Mouse (Mus musculus): Measurements from ENCODE around the gene Klhl8. TPM values are rescaled to one million over a fixed set of nuclear protein-coding genes. Genes with fewer than 3 reads are reported as not detected.

The Klhl8 gene
- total RNA-seq, 2 experiments from 2014 or later, result 36.7 to 40.9 TPM

- DNase-seq (ENCODE audit: low spot score in 2 of 2), result peak in 1 of 2 experiments; percentile 42
- intact Hi-C loops (cut with DNase I), result loop anchor here (2.0 to 5.0 kb wide), 2 partner anchors 58 to 72 kb away; partner anchors contain the start of gene Klhl8
These were observed 56.3 kb downstream of the Klhl8 start for GRCm38 (mm10) chr5:103854807-103855194.

DNA sequence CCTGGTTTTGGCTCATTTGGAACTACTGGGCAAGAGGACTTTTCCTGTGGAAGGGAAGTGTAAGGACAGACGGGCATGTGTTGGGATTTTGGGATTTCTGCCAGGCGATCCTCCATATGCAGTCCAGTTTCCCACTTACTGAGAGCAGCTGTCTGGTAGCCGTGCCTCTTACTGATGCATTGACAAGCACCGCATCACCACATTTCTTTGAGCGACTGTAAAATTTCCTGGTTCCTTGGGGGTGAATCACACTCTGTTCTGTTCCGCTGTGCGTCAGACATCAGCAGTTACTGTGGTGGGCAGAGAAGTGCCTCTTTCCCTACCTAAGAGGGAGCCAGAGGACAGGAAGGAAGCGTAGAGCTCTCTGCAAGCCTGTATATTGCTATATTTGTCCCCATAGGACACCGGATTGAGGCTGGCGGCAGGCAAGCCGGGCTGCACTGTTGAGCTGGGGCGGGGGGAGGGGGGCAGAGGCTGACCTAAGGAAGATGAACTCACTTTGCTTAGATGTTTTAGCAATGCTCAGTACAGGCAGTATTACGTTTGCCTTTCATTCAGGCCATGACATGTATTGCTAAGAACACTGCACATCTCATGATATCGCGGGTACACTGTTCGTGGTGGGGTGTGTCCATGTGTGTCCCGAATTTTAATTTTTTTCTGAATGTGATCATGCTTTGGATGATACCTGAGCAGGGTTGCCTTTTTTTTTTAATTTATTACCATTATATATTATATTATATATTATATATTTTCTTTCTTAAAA lies 56.8 kb downstream of the Klhl8 start:
- intact Hi-C loops (cut with DNase I), result loop anchor here (2.0 kb wide), 1 partner anchor 73 kb away; no protein-coding TSS in a partner anchor
- DNase-seq (ENCODE audit: low spot score in 2 of 2), result peak; percentile 70 to 74

- DNase-seq (ENCODE audit: low spot score in 2 of 2), result no peak
- intact Hi-C loops (cut with DNase I), result no loop called here
These were observed 58.1 kb downstream of the Klhl8 start for GRCm38 (mm10) chr5:103852756-103853549.

DNA sequence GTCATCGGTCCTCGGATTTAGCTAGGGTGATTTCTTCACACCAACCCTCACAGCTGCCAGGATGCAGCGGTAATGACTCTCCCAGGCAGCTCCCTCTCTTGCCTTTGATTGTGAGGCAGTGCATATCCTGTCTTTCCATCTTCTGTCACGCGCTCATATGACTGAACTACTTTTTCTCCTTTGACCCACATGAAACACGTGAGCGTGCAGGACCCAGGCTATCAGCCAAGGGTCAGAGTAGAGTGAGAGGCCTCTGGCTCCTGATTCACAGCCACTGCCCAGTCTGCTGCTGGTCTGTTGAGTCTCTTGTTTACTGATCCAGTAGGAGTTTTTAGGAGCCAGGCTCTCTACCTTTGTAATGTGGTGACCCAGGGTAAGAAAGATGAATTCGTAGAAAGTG lies 62.5 kb downstream of the Klhl8 start:
- DNase-seq (ENCODE audit: low spot score in 2 of 2), result no peak
- intact Hi-C loops (cut with DNase I), result no loop called here

GRCm38 (mm10) chr5:103846609-103847008 lies 64.5 kb downstream of the Klhl8 start:
- intact Hi-C loops (cut with DNase I), result no loop called here
- no peak for DNase-seq (ENCODE audit: low spot score in 2 of 2)

- no peak for DNase-seq (ENCODE audit: low spot score in 2 of 2)
- intact Hi-C loops (cut with DNase I), result no loop called here
These were observed 64.9 kb downstream of the Klhl8 start for GRCm38 (mm10) chr5:103846154-103846551.

DNA sequence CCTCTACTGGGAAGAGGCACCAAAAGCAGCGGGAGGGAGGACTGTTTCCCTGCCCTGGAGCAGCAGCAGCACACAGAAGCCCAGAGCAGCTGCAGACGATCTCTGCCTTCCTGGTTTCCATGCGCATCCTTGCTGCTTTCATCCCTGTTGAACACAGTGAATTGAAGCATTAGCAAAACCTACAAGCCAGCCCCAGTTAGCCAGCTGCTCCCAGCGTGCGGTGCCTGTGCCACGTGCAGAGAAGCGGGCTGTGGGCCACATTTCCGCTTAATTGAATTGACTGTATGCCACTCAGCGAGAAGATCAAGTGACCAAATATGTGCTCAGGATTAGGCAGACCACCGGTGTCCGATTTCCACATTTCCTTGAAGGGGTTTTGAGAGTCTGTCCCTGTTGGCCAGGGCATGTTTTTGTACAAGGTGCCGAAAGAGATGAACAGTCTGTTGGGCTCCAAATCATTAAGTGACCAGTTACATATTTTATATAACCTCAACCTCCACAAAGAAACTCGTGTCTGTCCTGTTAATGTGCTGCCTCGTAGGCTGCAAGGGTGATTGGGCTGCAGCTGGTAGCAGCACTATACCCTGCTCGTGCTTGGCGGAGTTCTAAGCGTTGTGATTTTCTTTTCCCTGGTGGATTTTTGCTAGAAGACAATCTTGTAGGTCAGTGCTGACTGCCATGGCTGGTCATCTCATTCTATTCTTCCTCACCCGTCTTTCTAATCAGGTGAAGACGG lies 65.5 kb downstream of the Klhl8 start:
- DNase-seq (ENCODE audit: low spot score in 2 of 2), result peak; percentile 54 to 59
- intact Hi-C loops (cut with DNase I), result no loop called here

GRCm38 (mm10) chr5:103843938-103844337 lies 67.1 kb downstream of the Klhl8 start:
- intact Hi-C loops (cut with DNase I), result no loop called here

GRCm38 (mm10) chr5:103839265-103839626 lies 71.8 kb downstream of the Klhl8 start:
- DNase-seq (ENCODE audit: low spot score in 2 of 2), result no peak
- intact Hi-C loops (cut with DNase I), result loop anchor here (10.0 kb wide), 1 partner anchor 494 kb away; no protein-coding TSS in a partner anchor

More at GRCm38 (mm10) chr5:103843938-103844337, 67.1 kb downstream of the Klhl8 start:
- peak; percentile 66 to 72 for DNase-seq (ENCODE audit: low spot score in 2 of 2)

GRCm38 (mm10) chr5:103838550-103839264 lies 72.4 kb downstream of the Klhl8 start:
- DNase-seq (ENCODE audit: low spot score in 2 of 2), result no peak
- intact Hi-C loops (cut with DNase I), result loop anchor here (10.0 kb wide), 1 partner anchor 494 kb away; no protein-coding TSS in a partner anchor

GRCm38 (mm10) chr5:103836148-103836784 lies 74.8 kb downstream of the Klhl8 start:
- intact Hi-C loops (cut with DNase I), result loop anchor here (10.0 kb wide), 1 partner anchor 491 kb away; no protein-coding TSS in a partner anchor
- DNase-seq (ENCODE audit: low spot score in 2 of 2), result no peak

- intact Hi-C loops (cut with DNase I), result loop anchor here (10.0 kb wide), 1 partner anchor 491 kb away; no protein-coding TSS in a partner anchor
- no peak for DNase-seq (ENCODE audit: low spot score in 2 of 2)
These were observed 75.5 kb downstream of the Klhl8 start for GRCm38 (mm10) chr5:103835471-103836147.

GRCm38 (mm10) chr5:103830886-103831285 lies 80.2 kb downstream of the Klhl8 start:
- intact Hi-C loops (cut with DNase I), result loop anchor here (10.0 kb wide), 1 partner anchor 486 kb away; no protein-coding TSS in a partner anchor
- DNase-seq (ENCODE audit: low spot score in 2 of 2), result no peak

DNA sequence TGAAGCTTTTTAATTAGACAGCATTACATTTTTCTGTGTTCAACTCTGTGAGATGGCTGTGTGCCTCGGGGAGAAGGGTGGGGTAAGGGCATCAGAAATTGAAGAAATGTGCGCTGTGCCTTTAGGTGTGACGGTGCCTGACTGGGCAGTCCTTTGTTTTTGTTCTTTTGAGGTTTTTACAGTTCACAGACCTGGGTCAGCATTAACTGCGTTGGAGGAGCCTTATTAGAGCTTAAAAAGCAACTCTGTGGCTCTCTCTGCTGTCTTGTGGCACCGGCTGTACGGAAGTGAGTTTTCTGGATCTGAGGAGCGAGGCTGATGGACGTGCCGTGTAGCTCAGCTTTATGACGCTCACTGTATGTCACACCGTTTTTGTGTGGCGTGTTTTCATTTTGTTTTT lies 81.9 kb downstream of the Klhl8 start:
- intact Hi-C loops (cut with DNase I), result no loop called here
- no peak for DNase-seq (ENCODE audit: low spot score in 2 of 2)

DNA sequence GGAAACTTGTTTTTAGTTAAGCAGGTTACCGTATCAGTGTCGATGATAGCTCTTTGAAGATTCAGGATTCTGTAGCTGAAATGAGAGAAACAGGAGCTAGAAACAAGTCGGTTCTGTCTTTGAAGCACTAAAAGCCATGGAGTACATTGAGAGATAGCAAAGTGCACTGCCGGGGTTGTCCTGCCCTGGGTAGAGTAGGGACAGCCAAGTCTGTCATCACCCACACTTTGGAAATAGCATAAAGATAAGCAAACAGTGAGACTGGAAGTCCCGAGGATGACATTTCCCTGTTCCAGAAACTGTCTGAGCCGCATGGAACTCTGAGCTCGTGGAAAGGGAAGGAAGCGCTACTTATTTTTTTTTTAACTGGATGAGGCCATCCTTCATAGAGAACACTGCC lies 82.3 kb downstream of the Klhl8 start:
- DNase-seq (ENCODE audit: low spot score in 2 of 2), result no peak
- intact Hi-C loops (cut with DNase I), result no loop called here

- no peak for DNase-seq (ENCODE audit: low spot score in 2 of 2)
- intact Hi-C loops (cut with DNase I), result no loop called here
These were observed 82.8 kb downstream of the Klhl8 start for GRCm38 (mm10) chr5:103828304-103828703.

- intact Hi-C loops (cut with DNase I), result no loop called here
These were observed 88.1 kb downstream of the Klhl8 start for GRCm38 (mm10) chr5:103822949-103823348.

More at GRCm38 (mm10) chr5:103822949-103823348, 88.1 kb downstream of the Klhl8 start:
- no peak for DNase-seq (ENCODE audit: low spot score in 2 of 2)

Measured in left cerebral cortex, postnatal 14 days (tissue).